Mouse (Mus musculus) heart, adult 2 months (tissue): ENCODE results near the gene Hdac4. TPM values are rescaled to one million over a fixed set of nuclear protein-coding genes. Genes with fewer than 3 reads are reported as not detected.
A peak's percentile ranks its signal among the peaks of the same experiment; 100 is the strongest.

Experiments
- DNase-seq, 2 experiments: peaks; one replicate each; pipeline ENCODE4 v3.0.0; 2021
- H3K27ac ChIP-seq: fragments of 200-600 bp; 2 replicates; pipeline ENCODE4 v1.8.1; 2022
- H3K27me3 ChIP-seq: fragments of 200-500 bp; 2 replicates; pipeline ENCODE4 v1.6.1; 2012; ENCODE audit warnings: mild to moderate bottlenecking, low read length, inconsistent platforms, mixed read lengths; ENCODE audit not compliant: control insufficient read depth, insufficient read depth
- H3K36me3 ChIP-seq: fragments of 200-500 bp; 2 replicates; pipeline ENCODE4 v1.6.1; 2012; ENCODE audit warnings: low read length, inconsistent platforms; ENCODE audit not compliant: control insufficient read depth, insufficient read depth
- H3K4me1 ChIP-seq: fragments of 200-500 bp; 2 replicates; pipeline ENCODE4 v1.6.1; 2011; ENCODE audit warnings: low read length; ENCODE audit not compliant: control insufficient read depth, insufficient read depth
- H3K4me3 ChIP-seq: fragments of 200-600 bp; 2 replicates; pipeline ENCODE4 v1.8.1; 2022
- H3K79me2 ChIP-seq: fragments of 200-500 bp; replicated peaks from 2 replicates; pipeline ENCODE4 v1.6.1; 2012; ENCODE audit warnings: mild to moderate bottlenecking, inconsistent platforms, low read length, moderate library complexity, mixed read lengths; ENCODE audit not compliant: control insufficient read depth, insufficient read depth
- H3K9ac ChIP-seq: fragments of 200-500 bp; 2 replicates; pipeline ENCODE4 v1.6.1; 2012; ENCODE audit warnings: low read depth, mild to moderate bottlenecking, control low read depth, inconsistent platforms, low read length, mixed read lengths
- CTCF ChIP-seq: fragments of 200-600 bp; IDR thresholded peaks from 2 replicates; pipeline ENCODE4 v1.8.1; 2022; ENCODE audit warnings: antibody characterized with exemption, mild to moderate bottlenecking, moderate library complexity
- EP300 ChIP-seq: fragments of 200-500 bp; IDR thresholded peaks from 2 replicates; pipeline ENCODE4 v1.6.1; 2011; ENCODE audit warnings: low read depth, low read length, control low read depth; ENCODE audit not compliant: insufficient read depth
- POLR2A ChIP-seq: fragments of 200-500 bp; IDR thresholded peaks from 2 replicates; pipeline ENCODE4 v1.6.1; 2011; ENCODE audit warnings: mild to moderate bottlenecking, low read depth, low read length, control low read depth; ENCODE audit not compliant: insufficient read depth
- WGBS: fragments of 180-500 bp; shearing (Covaris S2); methylation state at CpG from one replicate; pipeline ENCODE4 v1.1.7; 2018; 5-methylcytosine and 5-hydroxymethylcytosine counted together
- intact Hi-C: fragments of 180-260 bp; cut with DNase I; formaldehyde crosslinking; loops from one replicate; pipeline ENCODE4 v1.15.1; 2025
- polyA plus RNA-seq: library from polyadenylated mRNA; depleted of rRNA; stranded (reverse); fragments of >200 nt; gene quantifications from 2 replicates; pipeline ENCODE4 v1.2.3, GENCODE M21; 2012
- total RNA-seq, 2 experiments: library from RNA; stranded (reverse); gene quantifications; 2 replicates each; pipeline ENCODE4 v1.2.3; 2021

The Hdac4 gene
- total and polyA plus RNA-seq, 3 experiments, result 15.6 to 45.1 (median 41.3) TPM

- DNase-seq, result peak in 1 of 2 experiments; percentile 18
- peaks cover 24% of the 10 kb centered on the region for H3K4me1 ChIP-seq
- H3K4me3 ChIP-seq, result no peak overlapping the region
- peak overlapping the region; percentile 60 for H3K27ac ChIP-seq
- intact Hi-C loops, result no loop called here
- no peak for TF ChIP-seq CTCF
- TF ChIP-seq EP300, result no peak
- H3K27me3 ChIP-seq, result no peaks in the 10 kb centered on the region
- H3K9ac ChIP-seq, result no peak overlapping the region
- H3K36me3 ChIP-seq, result no peaks in the 10 kb centered on the region; the same call in 1 of the 2 replicates
- H3K79me2 ChIP-seq, result peaks cover 1% of the 10 kb centered on the region; the same call in 1 of the 2 replicates
- WGBS, result 70% methylated on average over 1 of the region's 1 CpGs
Measured at GRCm38 (mm10) chr1:92111026-92111425, 84.5 kb downstream of the Hdac4 start.

- Histone ChIP-seq H3K79me2 (peaks cover 4% of the 10 kb centered on the region; the same call in 1 of the 2 replicates), H3K36me3 (no peaks in the 10 kb centered on the region; the same call in 1 of the 2 replicates), H3K9ac (no peak overlapping the region), H3K27me3 (no peaks in the 10 kb centered on the region), H3K27ac (peak overlapping the region; percentile 65; the same call in 1 of the 2 replicates), H3K4me1 (peaks cover 23% of the 10 kb centered on the region), H3K4me3 (no peak overlapping the region)
- TF ChIP-seq CTCF (no peak), EP300 (no peak)
- DNase-seq, result no peak
- intact Hi-C loops, result loop anchor here (5.0 to 10.0 kb wide), 2 partner anchors 72 to 346 kb away; no protein-coding TSS in a partner anchor
- 86% methylated on average over 1 of the region's 1 CpGs for WGBS
Measured at GRCm38 (mm10) chr1:92109221-92109620, 86.3 kb downstream of the Hdac4 start.

GRCm38 (mm10) chr1:92108556-92108955 lies 86.9 kb downstream of the Hdac4 start:
- Histone ChIP-seq H3K4me1 (peaks cover 22% of the 10 kb centered on the region), H3K36me3 (no peaks in the 10 kb centered on the region; the same call in 1 of the 2 replicates), H3K27ac (peak overlapping the region; percentile 65), H3K4me3 (no peak overlapping the region), H3K79me2 (peaks cover 4% of the 10 kb centered on the region; the same call in 1 of the 2 replicates), H3K9ac (no peak overlapping the region), H3K27me3 (no peaks in the 10 kb centered on the region)
- WGBS, result 63% methylated on average over 2 of the region's 2 CpGs
- no peak for DNase-seq
- intact Hi-C loops, result loop anchor here (5.0 to 10.0 kb wide), 2 partner anchors 71 to 346 kb away; no protein-coding TSS in a partner anchor
- TF ChIP-seq POLR2A (no peak), CTCF (no peak), EP300 (no peak)

- peak overlapping the region; percentile 65 for H3K27ac ChIP-seq
- peaks cover 23% of the 10 kb centered on the region for H3K4me1 ChIP-seq
- no peak overlapping the region for H3K4me3 ChIP-seq
- intact Hi-C loops, result loop anchor here (5.0 to 10.0 kb wide), 2 partner anchors 71 to 347 kb away; no protein-coding TSS in a partner anchor
- 77% methylated on average over 2 of the region's 2 CpGs for WGBS
- H3K27me3 ChIP-seq, result no peaks in the 10 kb centered on the region
- TF ChIP-seq CTCF, result no peak
- no peak for TF ChIP-seq EP300
- TF ChIP-seq POLR2A, result no peak
- H3K9ac ChIP-seq, result no peak overlapping the region
- no peak for DNase-seq
- peaks cover 7% of the 10 kb centered on the region; the same call in 1 of the 2 replicates for H3K79me2 ChIP-seq
- H3K36me3 ChIP-seq, result peaks cover 2% of the 10 kb centered on the region
Measured at GRCm38 (mm10) chr1:92107996-92108395, 87.5 kb downstream of the Hdac4 start.

- Histone ChIP-seq H3K4me3 (no peak overlapping the region), H3K79me2 (peaks cover 7% of the 10 kb centered on the region; the same call in 1 of the 2 replicates), H3K9ac (no peak overlapping the region), H3K27ac (no peak overlapping the region), H3K36me3 (peaks cover 2% of the 10 kb centered on the region), H3K27me3 (no peaks in the 10 kb centered on the region), H3K4me1 (peaks cover 22% of the 10 kb centered on the region)
- no peak for DNase-seq
- no peak for TF ChIP-seq POLR2A
- no peak for TF ChIP-seq EP300
- no peak for TF ChIP-seq CTCF
- intact Hi-C loops, result loop anchor here (5.0 to 10.0 kb wide), 2 partner anchors 70 to 347 kb away; no protein-coding TSS in a partner anchor
- WGBS, result 80% methylated on average over 2 of the region's 2 CpGs
Measured at GRCm38 (mm10) chr1:92107521-92107920, 88.0 kb downstream of the Hdac4 start.

- H3K4me1 ChIP-seq, result peaks cover 23% of the 10 kb centered on the region
- intact Hi-C loops, result loop anchor here (5.0 to 10.0 kb wide), 2 partner anchors 69 to 348 kb away; no protein-coding TSS in a partner anchor
- 87% methylated on average over 4 of the region's 4 CpGs for WGBS
- H3K27ac ChIP-seq, result no peak overlapping the region; the same call in 1 of the 2 replicates
- no peak overlapping the region for H3K9ac ChIP-seq
- H3K4me3 ChIP-seq, result no peak overlapping the region
- peaks cover 7% of the 10 kb centered on the region; the same call in 1 of the 2 replicates for H3K79me2 ChIP-seq
- TF ChIP-seq CTCF (no peak), POLR2A (no peak), EP300 (no peak)
- H3K36me3 ChIP-seq, result peaks cover 2% of the 10 kb centered on the region
- DNase-seq, result no peak
- H3K27me3 ChIP-seq, result no peaks in the 10 kb centered on the region
Measured at GRCm38 (mm10) chr1:92106486-92107160, 88.9 kb downstream of the Hdac4 start.
